In genomic region chr1:61419839-61420238, GRCm38 (mm10) we compare ENCODE assay signal across 22 mouse cellular contexts.
DNase-seq lines count a peak whose midpoint lies in the region; ATAC-seq and TF ChIP-seq lines count a peak whose summit lies in the region.
"Had no signal": no experiment of that assay in that cellular context is flagged by ENCODE, and none has a peak within 500 bp of the region (broad histone marks: within the 10 kb centered on the region; RNA-seq: fewer than 3 reads in every experiment).

No protein-coding gene starts in this region.

- H3K9me3 ChIP-seq in limb, embryonic 11.5 days (ENCODE audit: control insufficient read depth, low read length), result no peaks in the 10 kb centered on the region
- H3K9me3 ChIP-seq in limb, embryonic 10.5 days (replicated peaks), result no peaks in the 10 kb centered on the region
- H3K9me3 ChIP-seq in ES-E14 (ENCODE audit: control insufficient read depth, insufficient read depth, low read depth, low read length), result no peaks in the 10 kb centered on the region
- no peaks in the 10 kb centered on the region for H3K9me3 ChIP-seq in hindbrain, embryonic 14.5 days (ENCODE audit: control insufficient read depth, low read length)
- H3K9me3 ChIP-seq: forebrain, embryonic 10.5 days; midbrain, embryonic 12.5 days had no signal

- no peaks in the 10 kb centered on the region for H3K4me1 ChIP-seq in limb, embryonic 11.5 days (ENCODE audit: control insufficient read depth, insufficient read depth, low read length)
- peaks cover 21% of the 10 kb centered on the region for H3K4me1 ChIP-seq in limb, embryonic 10.5 days
- peaks cover 2 to 13% of the 10 kb centered on the region in 2 experiments for H3K4me1 ChIP-seq in ES-E14 (ENCODE audit: control insufficient read depth in 2 of 2, insufficient read depth in 2 of 2, low read length in 2 of 2, poor library complexity in 1 of 2)
- peaks cover 19% of the 10 kb centered on the region for H3K4me1 ChIP-seq in hindbrain, embryonic 14.5 days (replicated peaks; ENCODE audit: control insufficient read depth, insufficient read depth, low read length)

- in situ Hi-C loops in ES-E14 (cut with MboI; ENCODE audit: low sequenced_read_pairs in 2 of 2, unreplicated experiment in 2 of 2), result no loop called here

- no peak for ATAC-seq in limb, embryonic 11.5 days (ENCODE audit: insufficient number of reproducible peaks, low FRiP score, low TSS enrichment, low read depth)
- no peak for ATAC-seq in hindbrain, embryonic 14.5 days (ENCODE audit: low FRiP score)
- ATAC-seq: intestine, postnatal 0 days had no signal

- H3K27me3 ChIP-seq in limb, embryonic 11.5 days (ENCODE audit: control insufficient read depth, insufficient read depth, low read length), result no peaks in the 10 kb centered on the region
- no peaks in the 10 kb centered on the region for H3K27me3 ChIP-seq in limb, embryonic 10.5 days (ENCODE audit: low read depth, poor library complexity, severe bottlenecking)
- no peaks in the 10 kb centered on the region for H3K27me3 ChIP-seq in hindbrain, embryonic 14.5 days (ENCODE audit: control insufficient read depth, insufficient read depth, low read length)
- H3K27me3 ChIP-seq: midbrain, embryonic 12.5 days had no signal

- H3K4me3 ChIP-seq in limb, embryonic 11.5 days (ENCODE audit: low read depth, low read length), result no peak overlapping the region
- no peak overlapping the region for H3K4me3 ChIP-seq in limb, embryonic 10.5 days
- peak overlapping the region; percentile 14 to 57; a peak in 2 of 4 replicates for H3K4me3 ChIP-seq in ES-E14 (ENCODE audit: insufficient read depth in 1 of 2, low read depth in 1 of 2, low read length in 2 of 2, poor library complexity in 1 of 2, severe bottlenecking in 1 of 2)
- no peak overlapping the region for H3K4me3 ChIP-seq in hindbrain, embryonic 14.5 days (replicated peaks; ENCODE audit: low read length)
- H3K4me3 ChIP-seq: forebrain, embryonic 10.5 days; midbrain, embryonic 12.5 days; myocyte had no signal

- H3K36me3 ChIP-seq in limb, embryonic 11.5 days (ENCODE audit: control insufficient read depth, insufficient read depth, low read length), result no peaks in the 10 kb centered on the region
- H3K36me3 ChIP-seq in limb, embryonic 10.5 days, result no peaks in the 10 kb centered on the region
- no peaks in the 10 kb centered on the region for H3K36me3 ChIP-seq in ES-E14 (ENCODE audit: control insufficient read depth, insufficient read depth, low read length, poor library complexity, severe bottlenecking)
- no peaks in the 10 kb centered on the region for H3K36me3 ChIP-seq in hindbrain, embryonic 14.5 days (replicated peaks; ENCODE audit: control insufficient read depth, insufficient read depth)
- H3K36me3 ChIP-seq: forebrain, embryonic 10.5 days; midbrain, embryonic 12.5 days had no signal

- H3K4me2 ChIP-seq in limb, embryonic 11.5 days (ENCODE audit: low read depth, severe bottlenecking), result no peak overlapping the region
- no peak overlapping the region for H3K4me2 ChIP-seq in hindbrain, embryonic 14.5 days (replicated peaks)
- H3K4me2 ChIP-seq: midbrain, embryonic 12.5 days had no signal

- H3K9ac ChIP-seq in limb, embryonic 11.5 days (ENCODE audit: low read length), result 0 out of 2 replicates have a peak overlapping the region, but pooled peaks have one; percentile 22
- H3K9ac ChIP-seq in ES-E14 (ENCODE audit: insufficient read depth, low read depth, low read length, poor library complexity, severe bottlenecking), result no peak overlapping the region
- H3K9ac ChIP-seq in hindbrain, embryonic 14.5 days, result no peak overlapping the region
- H3K9ac ChIP-seq: midbrain, embryonic 12.5 days had no signal

- no peak overlapping the region for H3K27ac ChIP-seq in limb, embryonic 11.5 days (replicated peaks; ENCODE audit: low read depth, low read length)
- no peak overlapping the region for H3K27ac ChIP-seq in limb, embryonic 10.5 days
- H3K27ac ChIP-seq in ES-E14 (ENCODE audit: insufficient read depth, low read depth, low read length, poor library complexity, severe bottlenecking), result no peak overlapping the region
- H3K27ac ChIP-seq in hindbrain, embryonic 14.5 days, result peak overlapping the region; percentile 43; the same call in 1 of the 2 replicates
- H3K27ac ChIP-seq: forebrain, embryonic 10.5 days; macrophage; midbrain, embryonic 12.5 days had no signal

- DNase-seq in limb, embryonic 11.5 days (ENCODE audit: low spot score), result no peak
- DNase-seq in limb, embryonic 10.5 days (ENCODE audit: low spot score), result no peak
- DNase-seq in ES-E14 (ENCODE audit: low read depth, low spot score), result peak; percentile 22
- DNase-seq in embryo, embryonic 10 days (ENCODE audit: low spot score), result peak; percentile 36
- no peak for DNase-seq in hindbrain, embryonic 14.5 days (ENCODE audit: low spot score)
- DNase-seq in testis, postnatal 10 days (ENCODE audit: low spot score), result no peak
- no peak for DNase-seq in ovary, postnatal 14 days (ENCODE audit: low spot score)
- DNase-seq in B cell, adult 2 months, result no peak
- DNase-seq: adrenal gland, adult 8-10 months; cerebellum, adult 9-11 months; gastrocnemius, postnatal 10 days; heart, adult 11 months; heart, postnatal 36 days; kidney, postnatal 36 days; lung, adult 18-20 months; right cerebral cortex, postnatal 14 days; thymus, adult 18-20 months had no signal

- WGBS in limb, embryonic 11.5 days, result 49% methylated on average over 6 of the region's 6 CpGs
- WGBS in limb, embryonic 10.5 days, result 56% methylated on average over 6 of the region's 6 CpGs
- WGBS in hindbrain, embryonic 14.5 days, result 23% methylated on average over 6 of the region's 6 CpGs

TF ChIP-seq in ES-E14, 5 proteins besides CTCF, POLR2A, EP300 and RAD21:
- TF ChIP-seq MAFK (IDR thresholded peaks at IDR 0.05; ENCODE audit: insufficient read depth, low read depth, low read length), result no peak
- TF ChIP-seq CHD2 (IDR thresholded peaks at IDR 0.05; ENCODE audit: low read depth, low read length), result no peak
- no peak for TF ChIP-seq HCFC1 (IDR thresholded peaks at IDR 0.05; ENCODE audit: borderline replicate concordance, insufficient read depth, low read length)
- no peak for TF ChIP-seq ZC3H11A (IDR thresholded peaks at IDR 0.05; ENCODE audit: borderline replicate concordance, low read depth, low read length)
- TF ChIP-seq ZNF384 (IDR thresholded peaks at IDR 0.05; ENCODE audit: low read depth, low read length), result no peak

Comparison
In these comparisons a context has a peak if more than half of its experiments do, and no peak if none do; other contexts are left out.
1. DNase-seq: peak in ES-E14 (single experiment) and embryo, embryonic 10 days (single experiment); none in limb, embryonic 11.5 days (single experiment), limb, embryonic 10.5 days (single experiment), hindbrain, embryonic 14.5 days (single experiment), testis, postnatal 10 days (single experiment), ovary, postnatal 14 days (single experiment) and B cell, adult 2 months (0 of 2).
2. H3K4me3 ChIP-seq: peak in ES-E14 (2 of 2); none in limb, embryonic 11.5 days (single experiment), limb, embryonic 10.5 days (single experiment) and hindbrain, embryonic 14.5 days (single experiment).